12 mouse cellular contexts compared by ENCODE assay signal in the genomic region with DNA sequence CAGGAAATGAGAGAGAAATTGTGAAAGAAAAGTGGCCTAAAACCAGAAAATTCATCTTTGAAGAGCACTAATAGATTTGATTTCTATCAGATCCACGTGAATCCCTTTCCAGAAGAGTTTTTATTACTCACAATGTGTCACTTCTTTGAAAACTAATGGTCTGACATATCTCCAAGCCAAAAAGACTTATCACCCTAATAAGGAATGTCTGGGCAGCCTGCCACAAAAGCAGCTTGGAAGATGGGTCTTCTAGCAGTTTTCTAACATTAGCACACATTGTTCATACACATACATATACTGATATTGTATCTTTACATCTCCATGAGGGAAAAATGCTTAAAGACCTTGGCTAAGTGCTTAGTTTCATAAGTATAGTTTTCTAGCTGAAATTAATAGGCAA.
DNase-seq lines count a peak whose midpoint lies in the region; ATAC-seq and TF ChIP-seq lines count a peak whose summit lies in the region.
"Had no signal": no experiment of that assay in that cellular context is flagged by ENCODE, and none has a peak within 500 bp of the region (broad histone marks: within the 10 kb centered on the region; RNA-seq: fewer than 3 reads in every experiment).

No protein-coding gene starts in this region.

- peak; percentile 22 for DNase-seq in adrenal gland, adult 2 months
- DNase-seq in adrenal gland, adult 18-20 months (ENCODE audit: low spot score in 2 of 2) = no peak
- DNase-seq in kidney, postnatal 0 days (ENCODE audit: low spot score) = peak; percentile 87
- DNase-seq in kidney, adult 18-20 months = no peak
- peak; percentile 51 for DNase-seq in adipocyte (ENCODE audit: low spot score)
- DNase-seq in kidney, postnatal 14 days = peak; percentile 65
- DNase-seq in thymus, postnatal 4 days = no peak
- DNase-seq: cerebellum, adult 8-10 months; right cerebral cortex, postnatal 14 days had no signal

- no peak for ATAC-seq in kidney, postnatal 0 days (replicated peaks; ENCODE audit: low FRiP score, low read depth)
- ATAC-seq in activated CD4-positive, CD25-positive, alpha-beta regulatory T cell, adult 4 months = no peak

- H3K4me1 ChIP-seq in kidney, postnatal 0 days (replicated peaks; ENCODE audit: insufficient read depth, low read length) = no peaks in the 10 kb centered on the region
- H3K4me1 ChIP-seq: hindbrain, embryonic 15.5 days; limb, embryonic 12.5 days had no signal

- H3K4me3 ChIP-seq in kidney, postnatal 0 days (replicated peaks; ENCODE audit: low read depth, low read length) = no peak overlapping the region
- H3K4me3 ChIP-seq: hindbrain, embryonic 15.5 days; limb, embryonic 12.5 days had no signal

- TF ChIP-seq CTCF in kidney, postnatal 0 days (IDR thresholded peaks at IDR 0.05; ENCODE audit: low read depth) = no peak

- 39% methylated on average over 1 of the region's 1 CpGs for WGBS in kidney, postnatal 0 days

- H3K4me2 ChIP-seq in kidney, postnatal 0 days (ENCODE audit: low read length) = no peak overlapping the region
- H3K4me2 ChIP-seq: hindbrain, embryonic 15.5 days; limb, embryonic 12.5 days had no signal

- no peak overlapping the region for H3K27ac ChIP-seq in kidney, postnatal 0 days
- H3K27ac ChIP-seq: hindbrain, embryonic 15.5 days; limb, embryonic 12.5 days had no signal

- H3K9me3 ChIP-seq in kidney, postnatal 0 days (replicated peaks; ENCODE audit: low read length) = no peaks in the 10 kb centered on the region
- H3K9me3 ChIP-seq: hindbrain, embryonic 15.5 days; limb, embryonic 12.5 days had no signal

- no peaks in the 10 kb centered on the region for H3K27me3 ChIP-seq in kidney, postnatal 0 days (ENCODE audit: insufficient read depth, low read length)
- H3K27me3 ChIP-seq: hindbrain, embryonic 15.5 days; limb, embryonic 12.5 days had no signal

- no peak overlapping the region for H3K9ac ChIP-seq in kidney, postnatal 0 days (ENCODE audit: low read depth, low read length)
- H3K9ac ChIP-seq: hindbrain, embryonic 15.5 days; limb, embryonic 12.5 days had no signal

- no peaks in the 10 kb centered on the region for H3K36me3 ChIP-seq in kidney, postnatal 0 days (ENCODE audit: insufficient read depth, low read length)
- H3K36me3 ChIP-seq: hindbrain, embryonic 15.5 days; limb, embryonic 12.5 days had no signal

Comparison
In these comparisons a context has a peak if more than half of its experiments do, and no peak if none do; other contexts are left out.
1. DNase-seq: peak in adrenal gland, adult 2 months (single experiment), kidney, postnatal 0 days (single experiment), adipocyte (single experiment) and kidney, postnatal 14 days (single experiment); none in adrenal gland, adult 18-20 months (0 of 2), kidney, adult 18-20 months (single experiment) and thymus, postnatal 4 days (single experiment).